Mouse (Mus musculus) cerebellum, adult 11-12 months (tissue): ENCODE measurements around the gene Unc5c.

Source experiments
- DNase-seq: peaks from one replicate; pipeline ENCODE4 v3.0.0; 2022

Unc5c gene

DNA sequence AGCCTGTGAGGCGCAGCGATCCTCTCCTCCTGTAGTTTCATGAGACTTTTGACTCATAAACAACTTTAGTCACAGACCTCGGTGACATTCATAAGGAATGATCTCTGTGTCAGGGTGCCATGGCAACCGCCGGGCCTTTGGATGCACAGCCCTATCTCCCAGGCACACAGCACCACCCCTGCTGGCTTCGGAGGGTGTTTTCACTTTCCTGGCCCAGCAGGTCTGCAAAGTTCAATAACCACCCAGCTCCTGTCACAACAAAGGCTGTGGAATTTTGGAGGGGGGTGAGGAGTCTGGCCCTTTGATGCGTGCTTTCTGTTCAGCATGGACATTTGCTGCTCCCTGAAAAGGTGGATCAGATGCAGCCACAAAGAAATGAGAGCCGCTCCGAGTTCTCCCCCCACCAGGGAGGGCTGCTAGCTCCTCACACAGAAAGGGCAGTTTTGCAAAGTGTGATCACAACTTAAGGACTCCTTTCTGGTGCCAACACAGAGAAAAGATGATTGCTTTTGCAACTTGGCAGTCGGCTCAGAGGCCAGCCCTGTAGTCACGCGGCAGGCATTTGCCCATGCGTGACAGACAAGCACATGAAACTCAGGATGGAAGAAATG is 354.4 kb downstream of the Unc5c start:
- no peak for DNase-seq

DNA sequence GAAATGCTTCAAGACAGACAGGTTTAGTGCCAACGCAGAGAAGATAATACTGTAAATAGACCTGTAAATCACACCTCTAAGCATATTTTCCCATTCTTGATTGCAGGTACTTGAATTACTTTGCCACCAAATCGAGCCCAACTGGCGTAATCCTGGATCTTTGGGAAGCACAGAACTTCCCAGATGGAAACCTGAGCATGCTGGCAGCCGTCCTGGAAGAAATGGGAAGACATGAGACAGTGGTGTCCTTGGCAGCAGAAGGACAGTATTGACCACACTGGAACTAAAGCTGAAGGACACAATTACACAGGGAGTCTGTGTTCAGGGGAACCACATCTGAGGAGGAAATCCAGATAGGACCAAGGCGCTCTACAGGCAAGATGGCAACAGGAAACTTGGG is 363.3 kb downstream of the Unc5c start:
- peak; percentile 20 for DNase-seq

DNA sequence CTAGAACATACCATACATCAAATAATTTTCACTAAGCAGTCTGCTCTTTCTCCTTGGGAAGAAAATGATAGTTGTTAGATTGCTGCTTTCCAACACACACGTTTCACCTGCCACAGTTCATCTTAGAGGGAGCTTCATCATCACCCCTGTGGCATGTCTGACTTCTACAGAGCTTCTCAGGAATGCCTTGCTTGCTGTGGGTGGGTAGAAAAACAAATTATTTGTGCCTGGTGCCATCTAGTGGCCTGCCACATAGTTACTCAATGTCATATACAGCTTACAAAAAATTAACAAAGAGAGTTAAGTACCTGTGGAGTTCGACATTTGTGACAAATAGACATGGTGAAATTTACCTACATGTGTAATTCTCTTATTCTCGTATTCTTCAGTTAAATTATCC is 366.1 kb downstream of the Unc5c start:
- DNase-seq, result peak; percentile 72

DNA sequence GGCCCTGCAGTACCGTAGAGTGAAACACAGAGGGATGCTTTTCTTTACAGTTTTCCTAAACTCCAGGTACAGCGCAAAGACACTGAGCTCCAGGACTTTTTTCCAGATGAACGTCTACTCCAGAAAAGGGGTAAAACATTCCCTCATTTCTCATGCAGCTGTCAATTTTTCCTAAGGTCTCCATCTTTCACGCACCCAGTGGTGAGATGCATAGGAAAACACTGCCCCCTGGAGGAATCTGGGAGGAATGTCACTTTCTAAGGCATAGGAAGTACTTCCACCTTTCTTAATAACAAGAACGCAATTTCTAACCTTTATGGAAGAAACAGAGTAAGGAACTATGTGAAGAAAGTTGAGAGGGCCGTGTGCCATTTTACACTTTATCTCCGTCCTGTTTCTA is 373.8 kb downstream of the Unc5c start:
- DNase-seq, result peak; percentile 20

DNA sequence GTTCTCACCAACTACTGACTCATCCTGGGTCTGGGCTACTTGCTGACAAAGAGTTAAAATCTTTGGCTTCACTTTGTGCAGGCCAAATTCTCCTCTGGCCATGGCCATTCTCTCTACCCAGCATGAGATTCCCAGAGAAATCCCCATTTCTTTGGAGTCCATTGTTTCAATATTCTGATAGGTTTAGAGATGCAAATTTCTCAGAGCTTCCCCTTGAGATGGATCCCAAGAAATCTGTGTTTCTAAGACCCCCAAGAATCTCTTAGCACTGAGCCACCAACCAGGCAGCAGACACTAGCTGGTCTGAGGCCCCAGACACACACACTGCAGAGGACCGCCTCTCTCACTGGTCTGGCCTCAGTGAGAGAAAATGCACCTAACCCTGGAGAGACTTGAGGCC is 384.2 kb downstream of the Unc5c start:
- no peak for DNase-seq

DNA sequence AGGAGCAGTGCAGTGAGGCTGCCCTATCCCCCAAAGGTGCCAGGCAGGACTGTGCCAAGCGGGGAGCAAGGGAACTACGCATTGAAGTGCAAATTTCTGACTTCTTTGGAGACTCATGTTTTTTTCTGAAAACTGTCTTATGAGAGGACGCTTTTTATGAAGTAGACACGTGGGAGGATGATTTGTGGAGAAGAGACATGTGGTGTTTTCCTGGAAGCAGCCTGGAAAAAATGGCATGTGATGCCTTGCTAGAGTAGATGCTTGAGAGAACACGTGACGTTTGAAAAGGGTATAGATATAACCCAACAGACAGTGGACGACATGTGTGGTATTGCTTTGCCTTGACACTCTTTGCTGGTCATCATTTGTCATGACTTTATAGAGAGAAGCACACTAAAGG is 385.1 kb downstream of the Unc5c start:
- no peak for DNase-seq

DNA sequence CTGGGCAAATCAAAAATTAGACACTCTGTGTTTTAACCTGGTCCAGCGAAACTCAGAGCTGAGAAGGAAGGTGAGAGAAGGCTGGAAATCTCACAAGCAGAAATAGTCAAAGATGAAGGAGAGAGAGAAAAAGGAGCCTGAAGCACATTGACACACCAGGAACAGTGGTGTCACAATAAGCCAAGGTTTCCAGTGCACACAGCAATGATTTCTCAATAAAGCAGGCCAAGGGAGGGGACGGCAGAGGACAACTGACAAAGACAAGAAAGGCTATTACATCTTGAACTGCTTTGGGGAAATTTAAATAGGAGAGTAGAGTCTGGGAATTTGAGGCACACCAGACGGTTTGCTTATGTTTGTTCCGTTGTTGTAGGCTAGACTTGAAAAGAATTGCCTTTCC is 389.3 kb downstream of the Unc5c start:
- no peak for DNase-seq

DNA sequence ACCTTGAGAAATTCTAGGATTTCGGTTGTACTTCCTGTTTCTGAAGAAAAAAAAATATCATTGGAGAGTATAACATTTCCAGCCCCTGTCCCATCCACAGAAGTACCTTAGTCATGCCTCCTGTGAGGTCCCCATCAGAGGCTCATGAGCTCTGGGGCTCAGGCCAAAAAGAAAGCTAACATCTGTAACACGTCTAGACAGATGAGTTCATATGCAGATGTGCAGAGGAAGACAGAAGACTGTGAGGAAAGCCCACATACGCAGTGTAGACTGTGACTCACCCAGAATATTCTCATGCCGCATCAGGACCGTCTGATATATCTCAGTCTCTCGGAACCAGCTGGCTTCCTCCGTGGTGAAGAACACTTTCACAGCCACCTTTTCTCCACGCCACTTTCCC is 392.1 kb downstream of the Unc5c start:
- no peak for DNase-seq

DNA sequence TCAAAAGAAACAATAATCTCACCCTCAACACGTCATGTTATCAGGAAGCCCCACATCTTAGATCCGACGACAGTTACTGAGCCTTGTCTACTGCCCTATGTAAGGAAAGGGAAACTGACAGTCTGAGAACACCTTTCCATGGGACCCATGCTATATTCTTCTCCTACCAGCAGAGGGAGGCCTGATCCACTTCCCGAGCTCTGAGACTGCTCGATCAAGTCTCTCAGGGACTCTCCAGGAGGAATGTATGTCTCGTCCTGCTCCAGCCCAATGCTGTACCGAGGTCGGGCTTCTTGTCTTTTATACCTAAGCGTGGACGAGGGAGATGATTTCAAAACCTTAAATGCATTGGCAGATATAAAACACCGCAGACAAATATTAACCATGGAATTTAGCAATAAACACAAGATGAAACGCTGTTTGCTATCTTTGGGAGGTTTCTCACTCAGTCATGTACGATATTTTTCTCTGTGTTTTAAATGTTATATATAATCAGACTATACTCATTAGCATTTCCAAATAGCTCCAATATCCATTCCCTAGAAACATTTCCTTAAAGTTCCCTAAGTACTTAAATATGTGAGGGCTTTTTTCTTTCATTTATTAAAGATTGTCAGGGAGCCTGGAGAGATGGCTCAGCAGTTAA is 397.9 kb downstream of the Unc5c start:
- peak; percentile 7 for DNase-seq

DNA sequence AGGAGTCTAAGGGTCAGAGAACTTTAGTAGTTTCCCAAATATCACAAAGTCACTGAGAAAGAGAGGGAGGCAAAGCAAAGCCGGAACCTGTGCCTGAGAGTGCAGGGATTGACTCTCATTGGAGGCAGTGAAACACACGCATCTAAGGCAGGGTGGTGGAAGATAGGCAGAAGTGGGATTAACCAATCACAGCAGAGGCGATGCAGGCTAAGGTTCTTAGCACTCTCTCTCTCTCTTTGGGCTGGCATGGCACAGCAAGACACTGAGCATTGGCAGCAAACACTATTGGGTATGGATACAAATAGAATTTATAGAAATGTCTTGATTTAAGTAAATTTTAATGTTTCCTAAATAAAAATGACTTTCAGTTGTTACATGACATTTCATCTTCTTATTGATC is 406.8 kb downstream of the Unc5c start:
- no peak for DNase-seq

DNA sequence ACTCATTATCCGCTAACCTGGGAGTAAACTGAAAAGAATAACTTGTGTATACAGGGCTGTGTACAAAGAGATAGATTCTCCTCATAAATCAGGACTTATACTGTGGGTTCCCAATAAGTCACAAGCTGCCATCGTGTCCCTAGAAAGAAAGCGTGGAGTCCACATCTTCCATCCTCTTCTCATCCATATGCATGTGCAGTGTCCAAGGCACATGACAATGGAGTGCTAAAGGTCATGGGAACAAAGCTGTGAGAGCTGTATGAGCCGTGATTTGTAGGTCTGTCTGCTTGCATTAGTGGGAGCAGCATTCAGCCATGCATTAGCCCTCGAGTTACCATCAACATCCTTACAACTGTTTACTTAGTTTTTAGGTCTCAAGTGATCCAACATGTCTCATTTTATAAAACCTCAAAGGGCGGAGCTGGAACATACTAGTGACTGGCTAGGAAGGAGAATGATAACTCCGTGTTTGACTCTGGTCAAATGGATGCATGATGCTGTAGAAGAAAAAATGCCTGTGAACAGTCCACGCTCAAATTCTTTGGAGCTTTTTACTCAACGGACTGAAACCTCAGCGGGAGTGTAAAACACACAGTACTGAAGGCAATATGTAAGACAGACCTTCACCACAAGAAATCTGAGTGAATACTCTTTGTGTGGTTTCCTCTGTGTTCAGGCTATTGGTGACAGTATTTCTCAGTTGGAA is 407.5 kb downstream of the Unc5c start:
- no peak for DNase-seq

DNA sequence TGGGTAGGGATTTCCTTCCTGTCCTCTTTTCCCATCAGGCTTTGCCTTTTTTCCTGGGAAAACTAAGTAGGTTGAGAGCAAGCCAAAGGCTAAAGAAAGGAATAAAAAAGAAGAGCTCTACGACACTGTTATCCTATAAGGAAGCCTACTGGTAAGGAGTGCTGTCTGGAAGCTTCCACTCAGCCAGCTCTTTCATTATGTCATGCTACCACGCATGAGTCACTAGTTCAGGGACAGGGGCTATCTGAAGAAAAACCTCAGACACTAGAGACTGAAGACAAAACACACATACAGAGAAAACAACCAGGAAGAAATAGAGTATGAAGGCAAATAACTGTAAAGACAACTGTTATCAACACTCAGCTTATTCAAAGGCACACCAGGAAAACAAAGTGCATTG is 417.5 kb downstream of the Unc5c start:
- no peak for DNase-seq

DNA sequence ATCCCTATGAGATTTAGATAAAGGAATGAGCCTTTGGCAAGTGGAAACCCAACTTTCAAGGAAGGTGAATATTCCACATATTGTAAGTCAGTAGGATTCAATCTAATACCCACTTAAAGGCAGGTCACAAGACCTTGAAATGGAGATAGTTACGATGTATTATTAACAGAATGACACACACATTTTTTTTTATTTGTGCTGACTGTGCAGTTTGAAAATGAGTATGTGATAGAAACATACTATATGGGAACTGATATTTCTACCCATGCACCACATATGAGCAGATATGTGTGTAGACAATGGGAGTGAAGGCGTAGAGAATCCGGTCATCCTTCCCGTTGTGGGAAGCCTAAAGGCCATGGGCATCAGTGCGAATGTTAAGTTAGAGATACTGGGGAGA is 419.2 kb downstream of the Unc5c start:
- no peak for DNase-seq
